Mouse (Mus musculus) 3T3-L1 (cell line): Measurements from ENCODE around the gene Oca2.

Source experiments
- DNase-seq: peaks from one replicate; pipeline ENCODE4 v3.0.0-alpha.2; 2015; ENCODE audit warnings: low read depth, low spot score

Gene Oca2

DNA sequence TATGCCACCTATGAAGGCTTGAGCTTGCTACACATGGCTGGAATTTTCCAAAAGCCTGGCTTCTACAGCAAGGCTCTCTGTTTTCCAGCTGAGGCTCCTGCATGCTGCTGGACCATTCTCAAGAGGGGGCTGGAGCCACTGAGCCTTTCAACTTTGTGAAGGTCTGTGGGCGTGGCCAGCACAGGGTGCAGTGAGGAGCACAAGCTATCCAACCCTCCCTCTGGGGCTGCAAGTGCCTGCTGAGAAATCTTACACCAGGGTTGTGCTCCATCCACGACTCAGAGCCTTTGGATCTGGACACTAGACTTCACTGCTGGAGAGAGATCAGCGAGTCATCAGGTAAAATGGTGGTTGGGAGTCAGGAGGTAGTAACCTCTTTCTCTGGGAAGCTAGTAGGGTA is at the start of gene Oca2:
TSS of gene Oca2 (plus strand) at position 218 of the 400 bp plus-strand sequence.
- peak; percentile 2 for DNase-seq

DNA sequence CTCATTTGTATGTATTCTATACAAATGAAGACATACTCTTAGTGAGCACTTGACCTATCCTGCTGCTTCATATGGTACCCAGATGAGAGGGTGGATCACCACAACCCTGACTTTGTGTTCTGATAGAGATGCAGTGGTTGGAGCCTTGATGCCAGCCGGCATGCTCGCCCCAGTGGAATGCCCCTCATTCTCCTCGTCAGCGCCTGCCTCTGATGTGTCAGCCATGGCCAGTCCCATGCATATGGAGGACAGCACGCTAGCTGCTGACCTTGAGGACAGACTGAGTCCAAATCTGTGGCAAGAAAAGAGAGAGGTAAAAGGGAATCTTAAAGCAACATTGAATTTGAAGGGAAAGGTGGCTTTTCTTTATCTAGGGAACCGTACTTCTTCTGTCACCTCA is 48.5 kb upstream of the Oca2 start:
- DNase-seq = no peak

DNA sequence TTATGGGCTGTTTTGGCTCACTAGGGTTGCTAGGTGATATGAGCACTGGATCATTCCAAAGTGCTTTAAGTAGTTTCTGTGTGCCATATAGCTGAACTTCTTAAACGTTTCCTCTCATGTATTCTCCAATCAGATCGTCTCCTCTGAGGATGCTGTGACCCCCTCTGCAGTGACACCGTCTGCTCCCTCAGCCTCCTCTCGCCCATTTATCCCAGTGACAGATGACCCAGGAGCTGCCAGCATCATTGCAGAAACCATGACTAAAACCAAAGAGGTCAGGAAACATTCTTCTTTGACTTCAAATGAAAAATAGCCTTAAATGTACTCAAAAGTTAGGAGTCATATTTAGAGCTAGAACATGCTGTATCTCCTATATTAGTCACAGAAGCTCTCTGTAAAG is 47.9 kb upstream of the Oca2 start:
- DNase-seq = no peak

DNA sequence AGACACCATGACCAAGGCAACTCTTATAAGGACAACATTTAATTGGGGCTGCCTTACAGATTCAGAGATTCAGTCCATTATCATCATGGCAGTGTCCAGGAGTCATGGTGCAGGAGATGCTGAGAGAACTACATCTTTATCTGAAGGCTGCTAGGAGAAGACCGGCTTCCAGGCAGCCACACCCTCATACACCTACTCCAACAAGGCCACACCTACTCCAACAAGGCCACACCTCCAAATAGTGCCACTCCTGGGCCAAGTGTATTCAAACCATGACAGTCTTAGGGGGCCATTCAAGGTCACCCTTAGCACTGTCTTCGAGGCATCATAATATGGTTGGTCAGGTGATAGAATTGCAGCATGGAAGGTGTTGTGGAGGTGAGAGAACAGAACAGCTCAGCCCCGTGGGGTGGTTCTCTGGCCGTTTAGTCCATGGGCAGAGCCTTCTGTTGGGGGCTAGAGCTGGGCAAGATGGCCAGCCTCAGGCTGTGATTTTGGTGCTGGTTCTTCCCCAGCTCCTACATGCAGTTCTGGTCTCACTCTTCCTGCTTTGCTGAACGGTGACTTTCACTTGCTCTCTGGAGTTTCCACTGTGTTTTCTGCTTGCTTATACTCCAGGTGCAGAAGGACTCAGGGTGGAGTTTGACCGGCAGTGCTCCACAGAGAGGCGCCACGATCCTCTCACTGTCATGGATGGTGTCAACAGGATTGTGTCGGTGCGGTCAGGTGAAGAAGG is 37.9 kb upstream of the Oca2 start:
- no peak for DNase-seq

DNA sequence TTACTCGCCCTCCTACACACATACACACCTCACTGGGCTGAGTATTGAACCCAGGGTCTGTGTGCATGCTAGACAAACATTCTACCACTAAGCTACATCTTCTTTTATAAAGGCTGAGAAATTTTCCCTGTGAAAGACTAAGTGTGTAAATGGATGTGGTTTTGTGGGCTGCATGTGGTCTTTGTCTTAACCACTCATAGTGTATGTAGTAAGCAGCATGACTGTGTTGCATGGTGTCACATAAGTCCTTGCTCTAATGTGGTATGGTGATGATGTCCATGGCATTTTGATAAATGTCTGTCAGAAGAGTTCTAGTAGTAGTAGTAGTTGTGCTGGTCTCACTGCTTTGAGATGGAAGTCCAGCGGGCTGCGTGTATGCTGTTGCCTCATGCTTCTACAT is 36.7 kb upstream of the Oca2 start:
- DNase-seq = no peak

DNA sequence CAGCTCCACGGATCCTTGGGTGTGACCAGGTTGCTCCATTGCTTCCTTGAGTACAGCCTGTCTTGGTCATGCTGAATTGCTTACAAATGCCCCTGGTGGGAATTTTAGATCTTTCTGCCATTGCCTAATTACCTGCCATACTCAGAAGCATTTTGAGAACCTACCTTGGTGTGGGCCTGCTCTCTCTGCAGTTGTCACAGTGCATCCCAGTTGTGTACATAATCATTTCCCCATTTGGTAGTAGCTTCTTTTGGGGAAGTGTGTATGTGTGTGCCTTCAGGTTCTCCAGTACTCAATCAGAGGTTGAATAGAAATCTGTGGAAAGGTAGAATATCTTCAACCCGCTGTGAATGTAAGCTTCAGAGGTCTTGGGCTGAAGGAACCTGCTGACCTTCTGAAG is 36.3 kb upstream of the Oca2 start:
- no peak for DNase-seq

DNA sequence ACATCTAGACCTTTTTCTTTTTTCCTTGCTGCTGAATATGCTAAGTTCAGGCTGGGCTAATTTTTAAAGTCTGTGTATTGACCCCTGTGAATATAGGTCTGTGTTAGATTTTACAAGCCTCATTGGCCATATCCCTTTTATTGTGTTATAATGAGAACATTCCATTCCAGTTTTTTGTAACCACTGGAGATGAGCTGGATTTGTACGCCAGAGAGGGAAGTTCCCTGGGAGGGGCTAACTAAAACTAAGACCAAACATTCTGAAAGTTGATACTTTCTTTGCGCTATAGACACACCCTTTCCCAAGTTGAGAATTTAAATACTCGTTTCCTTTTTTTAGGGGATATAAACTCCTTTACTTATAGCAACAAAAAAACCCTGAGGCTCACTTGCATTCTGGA is 34.7 kb upstream of the Oca2 start:
- DNase-seq = no peak

DNA sequence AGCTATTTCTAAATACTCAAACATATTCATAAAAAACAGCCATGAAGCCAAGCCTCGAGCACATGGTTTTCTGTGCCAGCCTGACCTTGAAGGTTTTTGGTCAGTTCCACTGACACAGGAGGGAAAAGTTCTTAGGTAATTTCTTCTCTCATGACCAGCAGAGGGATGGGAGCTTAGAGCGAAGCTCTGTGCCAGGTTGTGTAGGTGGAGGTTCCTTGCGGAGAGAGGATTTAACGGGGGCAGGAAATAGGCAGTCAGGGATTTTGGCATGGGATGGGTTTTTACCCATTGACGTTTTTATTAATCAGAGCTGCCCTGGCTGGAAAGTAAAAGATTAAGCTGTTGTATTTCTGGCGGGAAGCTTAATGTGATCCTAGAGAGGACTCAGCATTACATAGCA is 18.7 kb upstream of the Oca2 start:
- no peak for DNase-seq

DNA sequence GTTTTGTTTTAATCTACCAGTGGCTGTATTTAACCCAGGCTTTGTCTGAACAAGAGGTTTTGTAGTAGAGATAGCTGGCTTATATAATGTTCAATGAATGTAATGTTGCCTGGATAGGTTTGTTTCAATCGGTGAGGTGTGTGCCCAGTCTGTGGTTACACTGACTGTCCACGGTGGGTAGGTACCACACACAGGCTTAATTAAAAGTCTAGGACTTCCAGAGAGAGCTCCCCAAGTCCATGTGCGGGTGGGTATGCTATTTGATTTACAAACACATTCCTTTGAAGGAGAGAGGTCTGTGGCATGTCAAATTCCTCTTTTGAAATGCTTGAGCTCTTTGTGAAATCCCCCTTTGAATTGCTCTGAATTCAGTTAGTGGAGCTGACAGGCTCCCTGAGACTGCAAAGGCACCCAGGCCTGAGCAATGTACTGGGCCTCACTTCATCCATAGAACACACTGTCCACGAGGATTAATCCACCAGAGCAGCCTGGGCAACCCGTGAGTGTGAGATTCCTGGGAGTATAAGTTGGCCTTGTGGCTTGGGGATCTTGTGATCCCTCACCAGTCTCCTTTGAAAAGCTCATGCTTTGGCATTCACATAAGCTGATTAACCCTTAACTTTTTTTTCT is 3.7 kb upstream of the Oca2 start:
- DNase-seq = no peak

DNA sequence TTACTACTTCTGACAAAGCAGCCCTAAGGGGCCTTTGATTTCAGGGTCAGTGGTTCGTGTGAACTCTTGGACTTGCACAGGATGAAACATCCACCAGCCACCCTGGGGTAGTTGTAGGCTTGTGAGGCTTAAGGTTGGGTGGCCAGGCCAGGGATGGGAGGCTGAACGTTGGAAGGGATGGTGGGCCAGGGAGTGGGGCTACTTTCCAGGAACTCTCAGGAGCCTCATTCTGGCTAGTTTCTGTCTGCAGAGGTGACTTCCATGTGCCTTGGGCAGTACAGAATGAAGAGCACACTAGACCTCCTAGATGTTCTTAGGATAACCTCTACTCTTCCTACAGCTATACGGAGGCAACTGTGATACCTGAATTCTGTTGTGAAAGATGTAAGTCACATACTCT is 2.9 kb upstream of the Oca2 start:
- no peak for DNase-seq

DNA sequence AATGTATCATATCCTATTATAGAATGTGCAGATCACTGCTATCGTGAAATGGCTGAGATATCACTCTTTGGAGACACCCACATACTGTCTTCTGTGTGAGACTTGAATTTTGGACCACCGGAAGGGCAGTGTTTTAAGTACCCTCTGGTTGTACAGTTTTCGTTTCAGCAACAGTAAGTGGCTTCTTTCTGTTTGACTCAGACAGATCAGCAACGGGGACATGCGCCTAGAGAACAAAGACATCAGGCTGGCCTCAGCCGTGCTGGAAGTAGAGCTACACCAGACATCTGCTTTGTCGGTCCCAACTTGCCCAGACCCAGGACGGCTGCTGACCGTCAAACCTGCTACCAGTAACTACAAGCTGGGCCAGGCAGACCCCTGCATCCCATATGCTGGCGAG is 15.0 kb downstream of the Oca2 start:
- DNase-seq = no peak

DNA sequence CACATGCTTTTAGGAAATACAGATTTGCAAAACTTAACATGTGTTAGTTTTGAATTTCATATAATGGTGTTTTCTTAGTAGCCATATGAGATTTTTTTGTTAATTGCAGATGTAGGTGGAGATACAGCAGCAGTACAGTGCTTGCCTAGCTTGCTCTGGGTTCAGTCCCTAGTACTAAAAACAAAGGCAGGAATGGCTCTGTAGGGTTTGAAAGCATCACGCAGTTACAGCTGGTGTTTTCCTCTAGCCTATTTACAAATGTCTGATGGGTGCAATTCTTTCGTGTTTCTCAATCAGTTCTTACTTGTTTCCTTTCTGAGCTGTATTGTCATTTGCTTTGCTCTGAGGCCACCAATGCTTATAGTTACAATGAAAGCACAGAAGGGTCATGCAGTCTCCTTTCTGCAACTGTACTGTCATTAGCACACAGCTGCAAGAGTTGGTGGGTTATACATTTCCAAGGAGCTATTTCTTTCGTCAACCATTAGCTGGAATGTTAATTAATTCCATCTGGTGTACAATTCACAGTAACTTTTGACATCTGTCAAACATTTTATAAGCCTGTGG is 18.4 kb downstream of the Oca2 start:
- no peak for DNase-seq

DNA sequence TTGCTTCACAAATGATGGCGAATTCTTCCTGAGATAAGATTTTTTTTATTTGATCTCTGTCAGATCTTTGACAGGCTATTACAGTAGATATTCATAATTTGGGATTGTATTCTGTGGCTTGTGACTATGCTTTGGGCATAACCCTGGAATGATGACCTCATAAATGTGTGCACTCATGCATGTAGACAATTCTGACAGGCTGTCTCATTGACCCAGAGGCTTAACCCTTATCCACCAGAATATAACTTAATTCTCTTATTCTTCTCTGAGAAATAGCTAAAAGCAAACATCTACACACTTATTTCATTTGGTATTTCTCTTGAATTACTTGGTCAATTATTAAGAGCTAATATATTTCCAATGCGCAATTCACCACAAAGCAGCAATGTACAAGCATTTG is 37.9 kb downstream of the Oca2 start:
- no peak for DNase-seq

DNA sequence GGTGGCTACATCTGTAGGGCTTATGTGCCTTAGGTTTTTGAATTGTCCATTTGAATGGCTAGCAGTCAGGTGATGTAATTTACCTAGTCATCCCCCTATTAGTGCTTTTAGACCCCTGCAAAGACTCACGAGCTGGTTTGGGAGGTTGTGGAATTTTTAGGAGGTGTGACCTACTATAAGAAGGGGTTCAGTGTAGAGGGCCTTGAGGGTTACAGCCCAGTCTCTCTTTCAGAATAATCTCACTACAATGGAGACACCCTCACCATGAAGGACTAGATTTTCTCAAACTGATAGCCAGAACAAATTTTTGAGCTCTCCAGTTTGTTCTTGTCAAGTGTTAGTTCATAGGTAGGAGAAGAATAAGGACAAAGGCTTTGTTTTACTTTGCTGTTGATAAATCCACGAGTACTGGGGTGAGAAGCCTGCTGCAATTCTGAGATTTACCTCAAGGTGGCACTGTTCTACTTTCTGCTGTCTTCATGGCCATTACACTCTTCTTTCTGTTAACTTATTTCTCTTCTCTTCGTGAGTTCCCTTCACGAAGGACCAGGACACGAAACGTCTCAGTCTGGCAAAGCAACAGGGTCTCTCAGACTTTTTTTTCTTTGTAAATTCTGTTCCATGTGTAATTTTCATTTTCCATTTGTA is 52.0 kb downstream of the Oca2 start:
- DNase-seq = peak; percentile 78

DNA sequence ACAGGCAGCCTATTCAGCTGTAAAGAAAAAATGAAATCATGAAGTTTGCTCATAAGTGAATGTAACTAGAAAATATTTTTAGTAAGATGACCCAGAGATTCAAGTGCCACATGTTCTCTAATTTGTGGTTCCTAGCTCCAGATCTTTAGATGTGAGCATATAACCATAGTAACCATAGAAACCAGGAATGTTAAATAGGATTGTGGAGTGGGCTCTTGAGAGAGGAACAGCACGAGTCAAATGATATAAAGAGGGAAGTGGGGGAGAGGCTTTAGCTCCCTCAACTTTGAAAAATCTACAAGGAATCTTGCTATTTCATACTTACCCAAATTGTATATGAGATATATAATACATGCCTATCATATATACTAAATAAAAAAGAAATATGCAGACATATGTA is 64.8 kb downstream of the Oca2 start:
- no peak for DNase-seq

DNA sequence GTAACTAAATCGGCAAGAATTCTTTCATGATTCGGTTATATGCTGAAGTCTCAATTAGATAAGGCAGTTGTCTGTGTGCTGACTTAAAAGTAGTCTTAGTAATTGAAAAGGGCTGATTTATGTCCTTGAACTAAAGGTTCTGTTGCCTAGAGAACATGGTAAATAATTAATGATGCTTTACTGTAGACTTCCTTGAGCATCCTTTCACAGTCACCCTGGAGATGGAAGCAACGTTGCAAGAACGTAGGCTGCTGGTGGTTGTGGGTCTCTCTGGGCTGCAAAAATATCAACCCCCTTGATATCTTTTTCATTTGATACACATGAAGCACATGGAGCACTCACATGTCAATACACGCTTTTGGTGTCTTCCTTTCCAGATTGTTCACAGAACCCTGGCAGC is 74.8 kb downstream of the Oca2 start:
- DNase-seq = no peak

DNA sequence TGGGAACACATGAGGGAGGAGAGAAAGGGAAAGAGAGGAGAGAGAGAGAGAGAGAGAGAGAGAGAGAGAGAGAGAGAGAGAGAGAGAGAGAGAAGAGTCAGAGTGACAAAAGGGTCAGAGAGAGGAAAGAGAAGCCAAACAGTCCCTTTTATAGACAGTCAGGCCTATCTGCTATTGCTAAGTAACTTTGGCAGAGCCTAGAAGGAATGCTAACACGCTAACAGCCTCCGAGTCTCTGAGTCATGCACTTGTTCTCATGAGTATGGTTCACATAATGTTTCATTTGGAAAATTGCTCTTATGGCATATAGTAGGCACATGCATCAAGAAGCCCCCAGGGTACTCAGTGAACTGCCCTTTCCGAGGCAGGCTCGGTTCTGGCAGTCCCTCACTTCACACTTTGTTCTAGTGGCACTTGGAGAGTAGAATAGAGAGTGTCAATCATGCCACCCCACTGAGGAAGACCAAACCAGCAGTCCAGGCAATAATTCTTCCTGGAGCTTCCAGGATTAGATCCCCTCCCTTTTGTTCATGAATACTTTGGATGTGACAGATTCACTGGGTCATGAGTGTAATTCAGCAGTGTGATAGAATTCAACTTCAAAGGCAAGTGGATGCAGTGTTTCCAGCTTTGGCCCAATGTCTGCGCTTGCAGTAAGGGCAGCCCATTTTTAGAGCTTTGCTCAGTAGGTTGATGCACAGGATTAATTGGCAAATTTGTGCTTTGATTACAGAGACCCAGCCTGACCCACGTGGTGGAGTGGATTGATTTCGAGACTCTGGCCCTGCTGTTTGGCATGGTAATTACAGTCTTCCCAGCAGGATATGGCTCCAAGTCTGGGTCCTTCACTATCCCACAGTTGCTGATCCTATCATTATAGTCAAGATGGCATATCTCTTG is 76.3 kb downstream of the Oca2 start:
- no peak for DNase-seq

DNA sequence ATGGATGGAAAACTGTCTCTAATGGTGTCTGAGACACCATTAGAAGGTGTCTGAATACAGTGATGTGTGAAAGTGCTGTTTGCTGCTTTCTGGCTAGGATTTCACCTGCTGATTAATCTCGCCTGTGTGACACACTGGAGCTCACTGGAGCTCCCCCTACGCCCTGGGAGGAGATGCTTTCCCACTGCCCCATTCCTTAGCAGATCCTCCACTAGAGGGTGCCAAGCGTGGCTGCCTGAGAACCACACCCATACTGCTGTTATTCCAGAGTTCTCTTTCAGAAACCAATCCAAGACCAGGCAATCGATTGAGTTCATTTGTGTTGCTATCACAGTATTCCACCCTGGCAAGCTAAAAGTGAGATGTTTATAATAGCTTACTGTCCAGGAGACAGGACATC is 88.2 kb downstream of the Oca2 start:
- peak; percentile 28 for DNase-seq

DNA sequence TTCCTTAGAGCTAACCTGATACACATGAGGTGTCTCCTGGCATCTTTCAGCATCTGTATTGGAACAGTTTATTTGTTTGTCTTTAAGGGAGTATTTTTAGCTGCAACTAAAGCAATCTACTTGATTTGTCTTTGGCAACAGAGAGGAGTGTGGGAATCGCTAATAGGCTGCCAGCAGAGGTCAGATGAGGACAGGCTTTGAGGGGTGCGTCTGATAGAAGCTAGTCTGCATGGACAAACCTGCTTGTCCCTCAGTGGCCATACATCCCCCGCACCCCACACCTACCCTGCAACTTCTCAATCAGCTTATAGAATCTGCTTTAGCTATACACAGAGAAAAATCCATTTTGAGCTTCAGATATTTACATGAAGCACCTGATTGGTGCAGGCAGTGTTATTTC is 109.0 kb downstream of the Oca2 start:
- peak; percentile 24 for DNase-seq

DNA sequence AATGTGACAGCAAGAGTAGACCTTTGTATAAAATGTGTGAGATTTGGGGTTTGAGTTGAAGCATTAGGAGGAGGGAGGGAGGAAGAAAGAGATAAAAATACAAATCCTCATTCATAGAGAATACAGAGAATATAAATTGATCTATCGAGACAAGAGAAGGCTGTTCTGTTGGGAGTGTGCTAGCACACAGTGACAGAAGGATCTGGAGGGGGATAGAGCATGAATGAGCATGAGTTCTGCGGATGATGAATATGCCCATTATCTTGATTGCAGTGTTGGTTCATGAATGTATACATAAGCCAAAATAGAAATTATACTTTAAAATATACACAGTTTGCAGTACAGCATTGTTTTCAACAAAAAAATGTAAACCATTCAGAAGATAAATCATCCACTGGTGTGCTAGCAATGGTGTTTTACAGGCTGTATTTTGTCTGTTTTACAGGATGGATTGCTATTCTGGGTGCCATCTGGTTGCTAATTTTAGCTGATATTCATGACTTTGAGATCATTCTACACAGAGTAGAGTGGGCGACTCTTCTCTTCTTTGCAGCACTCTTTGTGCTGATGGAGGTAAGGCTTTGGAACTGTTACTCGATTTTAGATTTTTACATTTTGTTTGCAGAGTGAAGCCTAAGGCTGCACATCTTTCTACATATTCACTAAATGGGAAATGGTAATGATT is 117.2 kb downstream of the Oca2 start:
- no peak for DNase-seq

DNA sequence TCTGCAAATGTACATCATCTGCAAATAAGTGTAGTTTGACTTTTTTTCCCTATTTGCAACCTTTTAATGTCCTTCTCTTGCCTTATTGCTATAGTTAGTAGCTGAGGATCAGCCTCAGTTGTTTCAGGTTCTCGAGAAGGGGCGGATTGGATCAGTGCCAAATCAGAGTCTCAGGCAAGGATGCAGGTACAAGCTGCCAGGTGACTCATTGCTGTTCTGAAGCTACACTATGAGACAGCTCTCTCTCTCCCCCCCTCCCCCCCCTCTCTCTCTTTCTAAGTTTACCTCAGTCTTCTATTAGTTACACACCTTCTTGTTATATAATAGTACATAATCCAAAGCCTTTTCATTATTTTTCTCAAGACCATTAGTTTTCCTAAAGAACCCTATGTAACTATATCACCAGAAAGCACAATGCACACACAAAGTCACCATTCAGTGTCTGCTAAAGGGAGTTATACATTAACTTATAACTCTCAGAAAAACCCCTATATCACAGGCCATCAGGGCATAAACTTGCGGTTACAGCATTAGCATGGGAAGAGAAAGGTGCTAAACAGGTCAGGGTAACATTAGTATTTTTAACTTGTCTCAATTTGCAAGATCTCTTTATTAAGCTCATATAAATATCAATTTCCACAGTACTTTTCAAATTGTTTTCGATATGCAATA is 142.3 kb downstream of the Oca2 start:
- DNase-seq = no peak
